Mouse (Mus musculus): ENCODE results near the gene Clps.

Gene Clps

GRCm38 (mm10) chr17:28518615-28519071 is 41.9 kb downstream of the Clps start:
- no peak for DNase-seq (ENCODE audit: low read depth, low spot score)

- peak; percentile 70 for DNase-seq (ENCODE audit: low read depth, low spot score)
These were observed 42.5 kb downstream of the Clps start for GRCm38 (mm10) chr17:28517956-28518614.

- peak; percentile 82 for DNase-seq (ENCODE audit: low read depth, low spot score)
These were observed 43.1 kb downstream of the Clps start, which contains the start of gene Fkbp5 for GRCm38 (mm10) chr17:28517441-28517955. Gene Fkbp5, minus strand, starts transcription at chr17:28517527.

- no peak for DNase-seq (ENCODE audit: low read depth, low spot score)
These were observed 43.7 kb downstream of the Clps start for GRCm38 (mm10) chr17:28516881-28517280.

- no peak for DNase-seq (ENCODE audit: low read depth, low spot score)
These were observed 44.9 kb downstream of the Clps start for GRCm38 (mm10) chr17:28515431-28516341.

- no peak for DNase-seq (ENCODE audit: low read depth, low spot score)
These were observed 46.0 kb downstream of the Clps start for GRCm38 (mm10) chr17:28514555-28514954.

GRCm38 (mm10) chr17:28513844-28514243 is 46.7 kb downstream of the Clps start:
- DNase-seq (ENCODE audit: low read depth, low spot score), result no peak

GRCm38 (mm10) chr17:28513337-28513736 is 47.2 kb downstream of the Clps start:
- DNase-seq (ENCODE audit: low read depth, low spot score), result no peak

- no peak for DNase-seq (ENCODE audit: low read depth, low spot score)
These were observed 47.9 kb downstream of the Clps start for GRCm38 (mm10) chr17:28512696-28513095.

- no peak for DNase-seq (ENCODE audit: low read depth, low spot score)
These were observed 48.7 kb downstream of the Clps start for GRCm38 (mm10) chr17:28511616-28512541.

GRCm38 (mm10) chr17:28510445-28511342 is 49.9 kb downstream of the Clps start:
- DNase-seq (ENCODE audit: low read depth, low spot score), result no peak

Measured in R1 (cell line).